Comparison of ENCODE assay signal across 10 mouse cellular contexts in genomic region chr5:111218111-111218891, GRCm38 (mm10).
DNase-seq lines count a peak whose midpoint lies in the region; ATAC-seq and TF ChIP-seq lines count a peak whose summit lies in the region.
"Had no signal": no experiment of that assay in that cellular context is flagged by ENCODE, and none has a peak within 500 bp of the region (broad histone marks: within the 10 kb centered on the region; RNA-seq: fewer than 3 reads in every experiment).

No protein-coding gene starts in this region.

- H3K27ac ChIP-seq in lung, postnatal 0 days (ENCODE audit: low read length), result peak overlapping the region; percentile 63
- H3K27ac ChIP-seq in hindbrain, embryonic 11.5 days (ENCODE audit: low read depth, low read length), result peak overlapping the region; percentile 19; the same call in 1 of the 2 replicates
- no peak overlapping the region for H3K27ac ChIP-seq in intestine, postnatal 0 days (ENCODE audit: low read depth, low read length)
- H3K27ac ChIP-seq in neural tube, embryonic 13.5 days (replicated peaks), result peak overlapping the region; percentile 72

- WGBS in lung, postnatal 0 days, result 53% methylated on average over 6 of the region's 6 CpGs
- 63% methylated on average over 6 of the region's 6 CpGs for WGBS in hindbrain, embryonic 11.5 days
- 42% methylated on average over 6 of the region's 6 CpGs for WGBS in intestine, postnatal 0 days
- 44% methylated on average over 6 of the region's 6 CpGs for WGBS in neural tube, embryonic 13.5 days

- DNase-seq in lung, postnatal 0 days (ENCODE audit: low spot score), result no peak
- DNase-seq in lung, postnatal 36 days, result no peak
- DNase-seq in hindbrain, embryonic 11.5 days (ENCODE audit: low spot score), result no peak
- DNase-seq in adrenal gland, postnatal 4 days (ENCODE audit: low spot score in 2 of 2), result no peak
- DNase-seq in cerebellum, adult 9-11 months, result no peak
- DNase-seq: adrenal gland, postnatal 10 days; gastrocnemius, postnatal 14 days had no signal

- no peaks in the 10 kb centered on the region for H3K27me3 ChIP-seq in lung, postnatal 0 days (replicated peaks; ENCODE audit: insufficient read depth, low read length)
- peaks cover 11% of the 10 kb centered on the region for H3K27me3 ChIP-seq in hindbrain, embryonic 11.5 days (ENCODE audit: control insufficient read depth, insufficient read depth, low read length)
- H3K27me3 ChIP-seq in intestine, postnatal 0 days (replicated peaks; ENCODE audit: control insufficient read depth, insufficient read depth, low read length), result no peaks in the 10 kb centered on the region
- no peaks in the 10 kb centered on the region for H3K27me3 ChIP-seq in neural tube, embryonic 13.5 days

- no peak for TF ChIP-seq EP300 in lung, postnatal 0 days (IDR thresholded peaks at IDR 0.05)

- H3K4me3 ChIP-seq in lung, postnatal 0 days (ENCODE audit: low read depth, low read length), result no peak overlapping the region
- H3K4me3 ChIP-seq in hindbrain, embryonic 11.5 days (ENCODE audit: low read depth, low read length), result no peak overlapping the region
- no peak overlapping the region; the same call in 1 of the 2 replicates for H3K4me3 ChIP-seq in intestine, postnatal 0 days (ENCODE audit: low read depth, low read length)
- no peak overlapping the region for H3K4me3 ChIP-seq in neural tube, embryonic 13.5 days
- H3K4me3 ChIP-seq: erythroblast, embryonic 14.5 days had no signal

- no peak overlapping the region for H3K9ac ChIP-seq in lung, postnatal 0 days (replicated peaks; ENCODE audit: low read depth)
- no peak overlapping the region for H3K9ac ChIP-seq in hindbrain, embryonic 11.5 days (ENCODE audit: low read depth, low read length)
- no peak overlapping the region; the same call in 1 of the 2 replicates for H3K9ac ChIP-seq in intestine, postnatal 0 days (ENCODE audit: low read depth, low read length)
- no peak overlapping the region for H3K9ac ChIP-seq in neural tube, embryonic 13.5 days

- no peaks in the 10 kb centered on the region for H3K36me3 ChIP-seq in lung, postnatal 0 days (ENCODE audit: insufficient read depth, low read length)
- H3K36me3 ChIP-seq in hindbrain, embryonic 11.5 days (ENCODE audit: control insufficient read depth, insufficient read depth, low read length), result no peaks in the 10 kb centered on the region
- H3K36me3 ChIP-seq in intestine, postnatal 0 days (ENCODE audit: control insufficient read depth, insufficient read depth), result peaks cover 4% of the 10 kb centered on the region; the same call in 1 of the 2 replicates
- H3K36me3 ChIP-seq in neural tube, embryonic 13.5 days, result peaks cover 4% of the 10 kb centered on the region

- H3K9me3 ChIP-seq in lung, postnatal 0 days (ENCODE audit: low read length), result no peaks in the 10 kb centered on the region
- no peaks in the 10 kb centered on the region for H3K9me3 ChIP-seq in hindbrain, embryonic 11.5 days (ENCODE audit: control insufficient read depth, low read length)
- H3K9me3 ChIP-seq in intestine, postnatal 0 days (ENCODE audit: control insufficient read depth), result no peaks in the 10 kb centered on the region
- H3K9me3 ChIP-seq in neural tube, embryonic 13.5 days, result no peaks in the 10 kb centered on the region

- no peak overlapping the region for H3K4me2 ChIP-seq in lung, postnatal 0 days (replicated peaks; ENCODE audit: low read depth, low read length)
- H3K4me2 ChIP-seq in hindbrain, embryonic 11.5 days (replicated peaks; ENCODE audit: low read depth, low read length), result no peak overlapping the region
- peak overlapping the region; percentile 52 for H3K4me2 ChIP-seq in intestine, postnatal 0 days (replicated peaks; ENCODE audit: low read depth)
- H3K4me2 ChIP-seq in neural tube, embryonic 13.5 days, result no peak overlapping the region

- H3K4me1 ChIP-seq in lung, postnatal 0 days (ENCODE audit: insufficient read depth, low read depth, low read length), result no peaks in the 10 kb centered on the region
- peaks cover 34% of the 10 kb centered on the region for H3K4me1 ChIP-seq in hindbrain, embryonic 11.5 days (replicated peaks; ENCODE audit: control insufficient read depth, insufficient read depth, low read length)
- H3K4me1 ChIP-seq in intestine, postnatal 0 days (replicated peaks; ENCODE audit: control insufficient read depth, insufficient read depth, low read length), result peaks cover 5% of the 10 kb centered on the region
- peaks cover 89% of the 10 kb centered on the region for H3K4me1 ChIP-seq in neural tube, embryonic 13.5 days (replicated peaks)

- TF ChIP-seq CTCF in lung, postnatal 0 days (IDR thresholded peaks at IDR 0.05), result no peak
- no peak for TF ChIP-seq CTCF in intestine, postnatal 0 days (IDR thresholded peaks at IDR 0.05; ENCODE audit: low read depth)

- no peak for ATAC-seq in lung, postnatal 0 days
- no peak for ATAC-seq in hindbrain, embryonic 11.5 days (ENCODE audit: low FRiP score)
- ATAC-seq in intestine, postnatal 0 days, result peak; percentile 44
- no peak for ATAC-seq in neural tube, embryonic 13.5 days (ENCODE audit: low read depth)
